In genomic region chr6:135417459-135417858, GRCm38 (mm10) we compare ENCODE assay signal across 8 mouse cellular contexts. TPM values are rescaled to one million over a fixed set of nuclear protein-coding genes. Genes with fewer than 3 reads are reported as not detected.
DNase-seq lines count a peak whose midpoint lies in the region; ATAC-seq lines count a peak whose summit lies in the region.
"Had no signal": no experiment of that assay in that cellular context is flagged by ENCODE, and none has a peak within 500 bp of the region (broad histone marks: within the 10 kb centered on the region; RNA-seq: fewer than 3 reads in every experiment).

No protein-coding gene starts in this region.

- ATAC-seq in activated CD4-positive, CD25-positive, alpha-beta regulatory T cell, adult 4 months: peak; percentile 61

- peak; percentile 39 for DNase-seq in ovary, postnatal 14 days (ENCODE audit: low spot score)
- no peak for DNase-seq in ovary, postnatal 10 days (ENCODE audit: low spot score)
- peak; percentile 18 for DNase-seq in cerebellum, adult 9-11 months
- peak; percentile 67 for DNase-seq in heart, postnatal 4 days
- DNase-seq in limb, embryonic 10.5 days (ENCODE audit: low spot score): peak; percentile 76
- DNase-seq in right cerebral cortex, adult 18-20 months: peak; percentile 82

- no peak overlapping the region for H3K4me3 ChIP-seq in limb, embryonic 10.5 days
- H3K4me3 ChIP-seq: heart, embryonic 15.5 days had no signal

- no peaks in the 10 kb centered on the region for H3K36me3 ChIP-seq in limb, embryonic 10.5 days
- H3K36me3 ChIP-seq: heart, embryonic 15.5 days had no signal

- 39% methylated on average over 5 of the region's 5 CpGs for WGBS in limb, embryonic 10.5 days

- no peak overlapping the region for H3K27ac ChIP-seq in limb, embryonic 10.5 days
- H3K27ac ChIP-seq: heart, embryonic 15.5 days had no signal

- no peaks in the 10 kb centered on the region for H3K4me1 ChIP-seq in limb, embryonic 10.5 days
- H3K4me1 ChIP-seq: heart, embryonic 15.5 days had no signal

- H3K9me3 ChIP-seq in limb, embryonic 10.5 days (replicated peaks): no peaks in the 10 kb centered on the region
- H3K9me3 ChIP-seq: heart, embryonic 15.5 days had no signal

- no peaks in the 10 kb centered on the region for H3K27me3 ChIP-seq in limb, embryonic 10.5 days (ENCODE audit: low read depth, poor library complexity, severe bottlenecking)
- H3K27me3 ChIP-seq: heart, embryonic 15.5 days had no signal

RNA-seq across cellular contexts. Expression of gene Emp1, which starts 55.1 kb away (rescaled TPM):
- 10 to 100 TPM in 1 of 2 experiments, 1 to 10 TPM in 1; 7.5 to 10.5 TPM for polyA plus RNA-seq in activated CD4-positive, CD25-positive, alpha-beta regulatory T cell, adult 4 months (2017; shearing (Covaris generic))
- 100 to 1,000 TPM; 233 to 234 TPM for total RNA-seq in heart, postnatal 4 days (2021)
- polyA plus RNA-seq in limb, embryonic 10.5 days (2016; fragmentation: Nextera tagmentation; extraction: Ambion mirVana): 5.0 and 9.0 TPM in 2 replicates
